Mouse (Mus musculus) WW6 (cell line): Measurements from ENCODE around the gene Nek11.

Experiments used
- DNase-seq: peaks from one replicate; pipeline ENCODE4 v3.0.0-alpha.2; 2013; ENCODE audit warnings: low read depth, low spot score

Gene Nek11

DNA sequence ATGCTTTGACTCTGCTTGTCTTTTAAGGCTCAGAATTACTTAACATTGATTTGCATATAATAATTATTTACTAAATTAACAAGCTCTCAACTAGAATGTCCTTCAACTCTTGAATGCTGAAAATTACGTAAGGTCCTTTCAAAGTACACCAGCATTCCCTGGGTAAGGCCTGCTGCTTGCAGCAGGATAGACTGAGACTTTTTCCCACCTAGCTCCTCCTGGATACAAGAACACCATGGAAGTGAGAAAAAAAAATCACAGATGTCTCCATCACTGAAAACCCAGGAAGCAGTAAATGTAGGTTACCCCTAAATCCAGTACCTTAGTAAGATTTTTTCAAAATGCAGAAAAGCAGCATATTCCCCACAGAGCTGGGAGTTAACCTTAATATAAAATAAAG is 82.6 kb downstream of the Nek11 start:
- no peak for DNase-seq

DNA sequence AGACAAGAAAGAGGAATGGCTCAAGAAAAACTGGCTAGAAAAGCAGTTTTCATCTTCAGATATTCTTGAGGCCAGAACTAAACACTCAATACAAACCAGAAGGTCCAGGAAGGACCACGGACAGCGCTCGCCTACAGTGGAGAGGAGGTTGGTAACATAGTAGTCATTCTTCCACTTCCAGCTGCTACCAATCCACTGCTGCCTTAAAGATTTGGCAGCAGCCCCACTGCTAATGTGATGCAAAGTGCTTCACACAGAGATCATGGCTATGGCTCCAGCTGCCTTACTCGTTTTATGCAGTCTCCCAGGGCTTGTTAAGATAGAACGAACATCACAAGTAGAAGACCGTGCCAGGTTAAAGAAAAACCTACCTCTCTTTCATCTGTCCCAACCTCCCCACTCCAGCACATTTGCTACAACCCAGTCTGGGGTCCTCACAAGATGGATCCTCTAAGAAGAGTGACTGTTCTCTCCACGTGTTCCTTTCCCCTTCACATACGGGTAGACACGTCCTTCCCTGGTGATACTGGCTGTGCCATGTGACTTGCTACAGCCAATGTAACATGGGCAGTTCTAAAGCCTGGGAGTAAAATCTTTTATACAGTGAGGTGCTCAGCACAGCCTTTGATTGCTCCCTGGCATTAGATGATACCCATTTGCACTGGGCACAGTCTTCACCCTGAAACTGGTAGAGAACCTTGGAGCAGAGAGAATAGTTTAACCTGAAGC is 85.6 kb downstream of the Nek11 start:
- no peak for DNase-seq

DNA sequence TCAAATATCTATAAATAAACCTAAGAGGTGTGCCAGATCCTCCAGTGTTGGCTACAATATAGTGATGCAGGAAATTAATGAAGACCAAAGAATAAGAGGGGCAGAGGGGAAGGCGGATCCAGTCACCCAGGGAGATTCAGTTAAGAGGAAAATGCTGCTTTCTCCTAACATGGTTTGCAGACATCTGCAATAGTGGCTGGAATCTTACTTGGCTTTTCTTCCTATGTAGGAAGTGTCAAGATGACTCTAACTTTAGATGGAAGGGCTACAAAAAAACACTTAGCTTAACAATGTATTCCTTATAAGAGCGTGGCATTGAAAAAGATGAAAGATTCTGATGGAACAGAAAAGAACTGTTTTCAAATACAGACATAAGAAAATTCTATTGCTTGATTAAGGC is 89.3 kb downstream of the Nek11 start:
- no peak for DNase-seq

DNA sequence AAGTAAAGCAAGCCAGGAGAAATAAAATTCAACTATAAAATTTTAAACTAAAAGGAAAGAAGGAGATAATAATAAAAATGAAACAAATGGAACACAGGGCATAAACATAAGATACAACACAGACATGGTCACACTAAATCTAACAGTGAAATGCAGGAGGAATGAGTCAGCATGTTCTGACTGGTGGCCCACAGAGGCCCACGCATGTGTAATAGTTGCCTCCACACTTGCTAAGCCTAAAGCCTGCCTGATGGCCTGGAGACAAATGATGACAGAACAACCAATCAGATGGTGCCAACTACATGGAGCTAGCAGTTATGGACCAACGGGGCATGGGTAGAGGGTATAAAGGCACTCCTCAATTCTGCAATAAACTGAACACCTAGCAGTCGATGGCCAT is 93.1 kb downstream of the Nek11 start:
- DNase-seq: no peak

DNA sequence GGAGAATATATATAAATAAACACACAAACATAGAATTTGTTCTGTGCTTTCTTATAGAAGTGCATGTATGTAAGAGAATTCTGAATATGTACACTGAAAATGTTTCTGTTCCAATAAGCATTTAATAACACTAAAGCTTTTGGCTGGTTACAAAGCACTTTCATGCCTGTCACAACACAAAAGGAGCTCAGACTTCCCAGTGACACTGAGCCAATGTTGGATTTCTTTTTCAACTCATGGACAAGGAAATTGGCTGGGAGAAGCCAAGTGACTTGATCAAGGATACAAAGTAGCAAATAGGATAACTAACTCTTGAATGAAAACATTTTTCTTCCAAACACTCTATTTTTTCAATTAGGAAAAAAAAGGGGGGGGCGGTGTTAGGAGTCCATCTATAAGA is 93.9 kb downstream of the Nek11 start:
- DNase-seq: no peak

DNA sequence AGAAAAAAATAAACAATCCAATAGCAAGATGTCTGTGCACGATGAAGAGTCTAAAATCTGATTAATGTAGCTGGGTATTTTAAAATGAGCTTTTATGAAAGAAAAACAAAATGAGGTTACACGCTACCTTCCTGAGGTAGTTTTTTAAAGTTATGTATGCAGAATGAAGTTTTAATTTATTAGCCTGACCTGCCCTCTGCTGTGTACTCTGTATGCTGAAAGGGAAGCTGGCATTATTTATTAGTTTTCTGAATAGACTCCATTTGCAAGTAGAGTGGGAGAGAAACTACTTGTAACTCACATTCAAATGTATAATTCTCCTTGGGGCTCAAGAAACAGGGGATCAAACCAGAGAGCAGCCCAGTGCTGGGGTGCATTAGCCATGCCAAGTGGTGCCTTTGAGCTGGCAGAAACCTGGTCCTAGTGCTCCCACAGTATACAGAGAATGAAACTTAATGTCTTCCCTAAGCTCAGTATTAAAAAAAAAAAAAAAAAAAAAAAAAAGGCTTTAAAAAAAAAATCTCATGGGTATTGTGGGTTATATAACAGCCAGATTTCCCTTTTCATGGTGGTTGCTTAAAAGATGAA is 94.5 kb downstream of the Nek11 start:
- DNase-seq: no peak

DNA sequence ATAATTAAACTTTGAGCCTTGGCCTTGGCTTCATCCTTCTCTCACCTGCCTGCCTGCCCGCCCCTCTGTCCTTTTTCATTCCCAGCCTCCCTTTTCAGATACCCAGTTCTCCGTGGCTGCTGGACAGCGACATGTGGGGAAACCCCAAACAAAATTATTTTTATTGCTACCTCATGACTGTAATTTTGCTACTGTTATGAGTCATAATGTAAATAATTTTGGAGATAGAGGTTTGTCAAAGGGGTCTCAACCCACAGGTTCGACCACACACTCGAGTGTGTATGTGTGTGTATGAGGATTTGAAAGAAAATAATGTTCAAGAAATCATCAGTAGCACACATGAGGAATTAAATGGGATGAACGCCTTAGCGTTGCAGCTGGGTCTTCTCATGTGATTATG is 110.7 kb downstream of the Nek11 start:
- DNase-seq: no peak

DNA sequence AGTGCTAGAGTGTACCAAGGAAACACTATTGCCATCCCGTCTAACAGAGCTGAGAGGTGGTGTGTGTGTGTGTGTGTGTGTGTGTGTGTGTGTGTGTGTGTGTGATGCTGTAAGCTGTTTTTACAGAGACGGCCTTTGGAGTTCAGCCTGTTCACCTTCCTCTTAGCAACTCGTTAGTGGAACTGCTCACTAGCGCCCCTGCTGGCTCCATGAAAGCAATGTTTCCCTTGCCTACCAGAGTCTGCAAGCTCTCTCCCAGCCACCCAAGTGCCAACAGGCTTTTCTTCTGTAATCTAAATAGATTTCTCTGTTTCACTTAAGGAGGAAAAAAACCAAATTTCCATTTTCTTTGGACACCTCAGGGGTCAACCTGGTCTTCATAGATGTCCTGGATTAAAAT is 112.6 kb downstream of the Nek11 start:
- DNase-seq: peak; percentile 18

DNA sequence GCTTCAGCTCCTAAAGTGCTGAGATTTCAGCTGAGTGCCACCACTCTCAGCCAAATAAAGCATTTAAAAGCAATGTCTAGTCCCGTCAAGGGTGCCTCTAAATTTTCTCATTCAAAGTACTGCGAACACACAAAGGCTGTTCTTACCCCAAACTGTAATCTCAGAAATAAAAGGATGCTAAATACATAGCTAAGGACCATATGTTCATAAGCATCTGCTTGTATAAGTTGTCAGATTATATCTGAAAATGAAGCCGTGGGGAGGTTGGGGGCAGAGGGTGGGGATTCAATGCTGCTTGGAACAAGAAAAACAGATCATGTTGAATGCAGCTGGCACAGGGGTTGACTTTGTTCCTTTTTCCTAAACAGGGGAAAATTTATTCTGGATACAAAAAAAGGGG is 120.4 kb downstream of the Nek11 start:
- no peak for DNase-seq

DNA sequence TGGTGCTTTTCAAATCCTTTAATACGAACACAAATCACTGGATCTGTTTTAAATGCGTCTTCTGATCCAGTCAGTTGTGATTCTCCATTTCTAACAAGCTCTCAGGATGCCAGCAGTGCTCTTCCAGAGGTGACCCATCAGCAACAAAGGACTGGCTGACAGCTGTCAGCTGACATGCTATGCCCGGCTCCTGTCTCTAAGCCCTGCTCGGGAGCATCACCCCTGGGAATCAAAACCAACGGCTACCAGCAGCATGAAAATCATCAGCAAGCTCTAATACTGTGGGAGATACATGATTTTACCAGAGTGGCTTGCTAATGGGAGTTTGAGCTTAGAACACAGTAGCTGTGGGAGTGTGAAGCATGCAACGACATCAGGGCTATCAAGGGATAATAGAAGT is 121.0 kb downstream of the Nek11 start:
- no peak for DNase-seq

DNA sequence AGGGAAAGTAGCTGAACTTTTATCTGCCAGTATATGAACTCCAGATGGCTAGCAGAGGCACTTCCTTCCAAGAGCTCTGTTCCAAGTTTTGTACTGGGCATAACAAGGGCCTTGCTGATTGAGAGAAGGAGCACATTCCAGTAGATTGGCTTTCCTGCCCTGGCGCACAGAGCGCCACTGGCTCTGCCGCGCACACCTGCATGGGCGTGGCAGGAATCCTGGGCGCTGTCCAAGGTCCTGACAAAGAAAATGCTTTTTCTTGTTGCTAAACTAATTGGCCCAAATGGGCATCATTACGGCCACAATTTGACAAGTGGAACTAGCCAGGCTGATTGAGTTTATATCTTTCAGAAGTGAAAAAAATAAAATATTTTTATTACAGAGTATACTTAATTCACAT is 123.1 kb downstream of the Nek11 start:
- DNase-seq: peak; percentile 20

DNA sequence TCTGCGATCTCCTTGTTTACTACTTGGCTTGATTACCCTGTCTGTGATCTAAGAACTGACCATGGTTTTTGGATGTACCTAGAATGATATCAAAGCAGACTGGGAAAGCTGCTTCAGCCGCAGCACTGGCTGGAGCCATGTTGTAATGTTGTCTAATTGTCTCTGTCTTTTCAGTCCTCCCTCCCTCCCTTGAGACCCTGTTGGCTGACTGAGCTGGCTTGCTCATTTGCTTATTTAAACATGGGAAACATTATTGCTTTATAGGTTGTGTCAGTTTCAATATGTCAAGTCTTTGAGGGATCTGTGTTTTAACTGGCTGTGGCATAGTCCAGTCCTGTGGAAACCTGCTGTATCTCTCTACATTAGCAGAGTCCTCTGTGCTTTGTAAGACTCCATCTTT is 132.2 kb downstream of the Nek11 start:
- DNase-seq: no peak

DNA sequence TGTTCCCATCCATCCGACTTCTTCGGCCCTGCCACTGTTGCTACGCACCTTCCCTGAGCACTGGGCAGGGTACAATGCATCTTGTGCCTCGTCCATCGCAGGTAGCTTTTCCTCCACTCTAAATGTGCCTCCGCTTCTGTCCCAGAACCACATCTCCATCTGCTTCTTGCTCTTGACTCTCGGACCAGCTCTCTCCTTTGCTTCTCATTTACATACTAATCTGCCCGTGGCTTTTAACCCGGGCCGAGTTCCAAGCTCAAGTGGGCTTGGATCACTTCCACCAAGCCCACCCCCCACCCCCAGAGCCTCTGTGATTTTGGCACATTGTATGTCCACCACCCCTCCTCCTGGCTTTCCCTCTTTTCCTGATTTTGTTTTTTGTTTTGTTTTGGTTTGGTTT is 137.7 kb downstream of the Nek11 start:
- no peak for DNase-seq

DNA sequence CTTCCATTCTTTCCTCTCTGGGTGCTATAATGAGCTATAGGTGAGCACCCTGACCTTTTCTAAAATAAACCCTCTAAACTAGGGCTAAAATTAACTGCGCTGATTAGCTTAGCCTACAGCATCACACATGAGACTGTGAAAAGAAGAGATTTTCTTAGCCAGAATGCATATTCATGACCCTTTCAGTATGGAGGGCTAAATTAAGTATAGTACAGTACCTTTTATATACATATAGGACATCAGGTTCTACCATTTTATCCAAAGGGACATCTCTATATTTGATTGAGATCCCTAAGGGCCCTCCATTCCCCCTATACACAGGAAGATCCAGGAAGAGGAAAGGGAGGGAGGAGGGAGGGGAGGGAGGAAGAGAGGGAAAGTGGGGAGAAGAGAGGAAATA is 141.2 kb downstream of the Nek11 start:
- DNase-seq: no peak

DNA sequence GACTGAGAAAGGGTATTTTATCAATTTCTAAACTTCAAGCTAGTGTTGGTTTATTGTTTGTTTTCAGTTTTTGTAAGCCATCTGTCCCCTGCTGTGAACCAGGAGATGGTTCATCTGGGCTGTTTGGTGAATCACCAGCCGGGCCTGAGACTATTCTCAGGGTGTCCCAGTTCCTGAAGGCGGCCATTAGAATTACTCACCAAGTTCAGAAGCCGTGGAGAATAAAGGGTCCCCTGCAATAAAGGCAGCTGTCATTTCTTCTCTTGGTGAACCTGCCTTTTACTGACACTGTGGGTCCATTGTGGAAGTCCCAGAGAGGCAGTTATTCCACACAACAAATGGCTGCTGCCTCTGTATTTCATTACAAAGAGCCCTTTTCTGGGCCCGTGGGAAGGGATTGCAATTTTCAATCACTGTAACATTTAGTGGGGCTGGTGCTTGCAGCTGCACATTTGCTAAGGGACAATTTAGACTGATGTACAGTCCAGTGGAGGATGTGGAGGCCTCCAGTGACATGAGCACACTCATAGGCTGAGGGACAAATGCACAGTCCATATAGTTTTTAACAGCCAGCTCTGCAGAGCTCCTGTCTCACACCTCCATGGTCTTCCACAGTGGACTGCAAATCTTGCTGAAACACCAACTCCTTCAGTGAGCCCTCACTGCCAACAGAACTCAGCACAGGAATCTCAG is 142.8 kb downstream of the Nek11 start:
- DNase-seq: no peak

DNA sequence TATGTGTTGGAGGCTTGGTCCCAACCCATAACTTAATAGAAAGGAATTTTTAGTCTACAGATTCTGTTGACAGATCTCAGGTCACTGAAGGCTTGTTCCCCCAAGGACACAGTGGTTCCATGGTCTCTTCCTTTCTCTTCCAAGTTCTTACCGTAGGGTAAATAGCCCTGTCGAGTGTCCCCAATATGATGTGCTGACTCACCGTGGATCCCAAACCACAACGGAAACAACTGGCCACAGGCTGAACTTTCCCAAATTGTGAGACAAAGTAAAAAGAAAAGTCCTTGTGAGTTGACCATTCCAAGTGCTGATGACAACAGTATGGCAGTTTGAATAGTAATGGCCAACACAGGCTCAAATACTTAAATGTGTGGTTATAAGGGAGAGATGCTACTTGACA is 144.1 kb downstream of the Nek11 start:
- DNase-seq: no peak

DNA sequence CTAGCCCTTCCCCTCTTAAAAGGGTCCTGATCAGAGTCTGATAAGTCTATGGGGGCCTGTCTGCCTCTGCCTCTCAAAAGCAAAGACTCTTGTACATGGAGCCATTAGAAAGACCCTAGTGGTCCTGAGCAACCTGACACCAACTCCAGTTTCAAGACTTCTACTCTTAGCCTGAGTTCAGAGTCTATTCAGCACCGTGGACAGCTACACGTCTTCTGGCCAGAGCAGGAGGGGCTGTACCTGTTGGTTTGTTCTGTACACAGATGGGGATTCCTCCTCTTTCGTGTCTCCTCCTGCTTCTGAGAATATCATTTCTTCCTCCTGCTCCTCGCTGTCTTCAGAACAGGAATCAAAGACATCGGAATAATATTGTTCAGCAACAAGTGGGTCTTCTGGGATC is 151.3 kb downstream of the Nek11 start:
- DNase-seq: peak; percentile 26

DNA sequence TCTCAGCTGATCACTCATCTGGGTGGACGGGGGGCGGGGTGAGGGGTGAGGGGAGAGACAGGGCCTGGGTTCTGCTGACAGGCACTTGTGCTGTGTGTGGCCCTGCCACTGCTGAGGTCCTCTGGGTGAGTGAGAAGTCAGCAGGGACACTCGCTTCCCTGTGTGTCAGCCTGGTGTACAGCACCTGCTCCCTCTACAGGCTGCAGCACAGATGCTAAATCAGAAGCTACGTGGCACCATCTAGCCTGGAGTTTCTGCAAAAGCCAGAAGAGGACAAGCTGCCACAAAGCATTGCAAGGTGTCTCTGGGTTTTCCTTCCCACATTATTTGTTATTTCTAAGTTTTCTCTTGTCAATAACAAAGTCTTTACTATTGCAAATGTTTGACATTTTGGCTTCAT is 180.9 kb downstream of the Nek11 start:
- no peak for DNase-seq

DNA sequence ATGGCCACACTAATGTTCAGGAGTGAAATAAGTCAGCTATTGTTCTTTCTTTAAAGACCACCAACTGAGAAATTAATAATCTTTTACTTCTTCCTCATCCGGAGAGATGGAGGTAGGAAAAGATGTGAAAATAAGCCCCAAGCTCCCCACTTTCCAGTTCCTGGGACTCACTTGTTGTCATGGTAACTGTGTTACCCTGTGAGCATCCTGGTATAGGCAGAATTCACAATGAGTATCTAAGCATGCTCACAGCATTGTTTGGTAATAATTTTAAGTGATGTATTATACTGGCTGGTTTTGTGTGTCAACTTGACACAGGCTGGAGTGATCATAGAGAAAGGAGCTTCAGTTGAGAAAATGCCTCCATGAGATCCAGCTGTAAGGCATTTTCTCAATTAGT is 195.0 kb downstream of the Nek11 start:
- no peak for DNase-seq

DNA sequence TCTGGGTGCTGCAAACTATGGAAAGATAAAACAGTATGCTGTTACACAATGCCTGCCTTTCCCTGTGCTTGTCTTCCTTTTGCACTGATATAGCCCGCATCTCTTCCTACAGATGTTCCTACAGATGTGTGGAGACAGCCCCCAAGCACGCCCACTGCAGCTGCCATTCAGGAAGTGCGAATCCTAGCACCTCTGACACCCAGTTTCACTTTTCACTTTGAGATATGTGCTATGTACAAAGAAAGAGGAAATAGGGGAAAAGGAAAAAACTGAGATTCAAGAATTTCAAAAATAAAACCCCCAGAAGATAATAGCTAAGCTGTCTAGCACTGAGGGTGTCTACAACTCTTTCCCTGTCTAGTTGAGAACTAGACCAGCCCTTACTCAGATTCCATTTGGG is 208.6 kb downstream of the Nek11 start:
- DNase-seq: no peak

DNA sequence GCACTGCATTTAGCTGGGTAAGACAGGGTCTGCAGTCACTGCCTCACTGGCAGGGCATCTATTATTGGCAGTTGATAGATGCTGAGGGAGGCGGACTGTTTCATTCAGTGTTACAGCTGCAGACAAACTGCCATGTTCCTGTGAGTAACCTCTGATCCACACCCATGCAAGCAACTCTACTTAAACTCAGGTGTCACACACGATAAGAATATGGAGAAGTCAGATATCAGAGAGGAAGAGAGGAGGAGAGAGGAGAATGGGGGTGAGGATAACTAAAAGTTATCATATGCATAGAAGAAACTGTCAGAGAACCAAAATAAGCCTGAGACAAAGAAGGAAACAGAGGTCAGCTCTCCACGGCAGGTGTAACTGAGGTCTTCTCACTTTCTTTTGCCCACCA is 212.9 kb downstream of the Nek11 start:
- DNase-seq: no peak

DNA sequence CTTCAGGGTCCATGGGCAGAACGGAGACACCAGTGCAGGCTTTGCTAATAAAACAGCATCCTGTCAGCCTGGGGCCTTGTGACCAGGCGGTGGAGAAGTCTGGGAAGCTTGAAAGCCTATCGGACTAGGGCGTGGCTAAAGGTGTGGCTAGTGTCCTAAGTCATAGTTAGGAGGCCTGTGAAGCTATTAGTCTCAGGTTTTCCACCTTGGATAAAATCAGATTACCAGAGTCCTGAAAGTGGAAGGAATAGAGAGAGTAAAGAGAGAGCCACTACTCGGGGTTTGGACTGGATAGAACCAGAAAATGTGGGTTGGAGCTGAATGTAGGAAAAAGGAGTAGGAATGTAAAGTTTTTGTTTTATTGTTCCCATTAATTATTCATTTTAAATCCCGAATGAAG is 250.3 kb downstream of the Nek11 start, which contains the start of gene 1700080E11Rik:
Gene 1700080E11Rik (minus strand): TSS at position 101 of the 400 bp plus-strand sequence.
- no peak for DNase-seq

DNA sequence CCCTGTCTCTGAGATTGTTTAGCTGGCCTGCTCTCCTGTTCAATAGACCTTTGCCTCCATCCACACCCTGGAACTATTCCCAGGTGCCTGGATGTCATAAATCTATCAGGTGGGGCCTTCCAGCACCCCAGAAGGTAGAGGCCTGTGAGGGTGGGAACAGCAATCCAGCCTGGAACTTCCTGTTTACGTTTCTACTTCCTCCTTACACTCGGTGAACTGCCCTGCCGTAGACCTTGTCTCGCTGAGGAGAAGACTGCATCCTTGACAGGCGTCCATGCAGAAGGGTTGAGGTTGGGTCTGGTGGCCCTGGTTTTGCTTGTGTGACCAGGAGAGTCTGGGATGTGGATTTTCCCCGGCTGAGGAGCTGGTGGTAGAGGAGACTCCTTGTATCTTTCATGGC is 256.1 kb downstream of the Nek11 start:
- DNase-seq: no peak
